Mouse (Mus musculus): Measurements from ENCODE around the gene Igsf3.
A peak's percentile ranks its signal among the peaks of the same experiment; 100 is the strongest.
"Not testable (repeated sequence)": the region's sequence is repeated elsewhere in the genome, so short reads cannot be mapped to it uniquely, and the experiment has no call there.

Gene Igsf3

DNA sequence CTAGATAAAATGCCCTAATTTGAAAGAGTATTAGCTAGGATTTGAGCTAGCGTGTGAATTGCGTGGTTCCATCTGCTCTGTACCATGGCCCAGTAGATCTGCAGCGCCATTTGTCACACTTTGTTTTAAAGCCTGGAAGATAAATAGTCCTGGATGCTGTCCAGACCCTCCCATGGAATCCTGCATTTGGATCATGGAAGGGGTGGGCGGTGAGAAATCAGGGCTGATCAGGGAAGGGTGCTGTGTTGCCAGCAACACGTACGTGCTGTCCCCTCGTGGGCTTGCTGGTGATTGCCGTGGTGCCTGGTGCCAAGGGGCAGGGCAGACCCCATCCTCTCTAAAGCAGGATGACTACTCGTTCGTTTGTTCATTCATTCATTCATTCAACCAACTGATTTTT lies 28.6 kb downstream of the Igsf3 start:
- peak; percentile 87 for DNase-seq (ENCODE audit: low spot score)

DNA sequence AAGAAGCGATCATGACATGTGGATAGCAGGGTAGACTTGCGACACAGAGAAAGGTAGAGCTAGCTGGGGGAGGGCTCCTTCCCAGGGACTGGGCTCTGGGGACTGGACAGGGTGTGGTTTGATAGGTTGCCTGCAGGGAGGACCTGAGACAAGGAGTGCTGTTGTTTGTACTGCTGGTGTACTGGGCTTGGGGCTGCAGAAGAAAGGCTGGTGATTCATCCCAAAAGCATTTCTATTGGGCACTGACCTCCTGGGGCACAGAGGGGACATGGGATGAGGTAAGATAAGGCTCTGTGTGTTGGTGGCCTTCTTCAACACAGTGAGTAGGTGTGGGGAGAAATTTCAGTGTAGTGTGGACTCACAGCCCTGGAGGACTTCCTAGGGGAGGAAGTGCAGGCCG lies 29.2 kb downstream of the Igsf3 start:
- no peak for DNase-seq (ENCODE audit: low spot score)

DNA sequence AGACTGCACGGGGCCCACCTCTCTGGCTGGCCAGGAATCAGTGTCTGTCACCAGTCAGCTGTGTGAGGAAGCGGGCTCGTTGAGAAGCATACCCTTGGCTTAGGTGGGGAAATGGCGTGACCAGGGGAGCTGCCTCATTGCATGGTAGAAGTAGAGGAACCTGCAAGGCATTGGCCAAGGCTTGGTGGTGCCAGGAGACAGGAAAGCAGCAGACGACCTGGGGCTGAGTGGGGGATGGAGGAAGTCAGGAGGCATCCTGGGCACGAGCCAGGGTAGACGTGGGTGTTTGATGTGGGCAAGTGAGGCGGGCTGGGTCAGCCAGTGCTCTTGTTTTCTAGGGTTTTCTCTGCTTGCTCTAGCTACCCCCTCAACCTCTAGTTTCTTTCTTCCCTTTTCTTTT lies 30.7 kb downstream of the Igsf3 start:
- no peak for DNase-seq (ENCODE audit: low spot score)

DNA sequence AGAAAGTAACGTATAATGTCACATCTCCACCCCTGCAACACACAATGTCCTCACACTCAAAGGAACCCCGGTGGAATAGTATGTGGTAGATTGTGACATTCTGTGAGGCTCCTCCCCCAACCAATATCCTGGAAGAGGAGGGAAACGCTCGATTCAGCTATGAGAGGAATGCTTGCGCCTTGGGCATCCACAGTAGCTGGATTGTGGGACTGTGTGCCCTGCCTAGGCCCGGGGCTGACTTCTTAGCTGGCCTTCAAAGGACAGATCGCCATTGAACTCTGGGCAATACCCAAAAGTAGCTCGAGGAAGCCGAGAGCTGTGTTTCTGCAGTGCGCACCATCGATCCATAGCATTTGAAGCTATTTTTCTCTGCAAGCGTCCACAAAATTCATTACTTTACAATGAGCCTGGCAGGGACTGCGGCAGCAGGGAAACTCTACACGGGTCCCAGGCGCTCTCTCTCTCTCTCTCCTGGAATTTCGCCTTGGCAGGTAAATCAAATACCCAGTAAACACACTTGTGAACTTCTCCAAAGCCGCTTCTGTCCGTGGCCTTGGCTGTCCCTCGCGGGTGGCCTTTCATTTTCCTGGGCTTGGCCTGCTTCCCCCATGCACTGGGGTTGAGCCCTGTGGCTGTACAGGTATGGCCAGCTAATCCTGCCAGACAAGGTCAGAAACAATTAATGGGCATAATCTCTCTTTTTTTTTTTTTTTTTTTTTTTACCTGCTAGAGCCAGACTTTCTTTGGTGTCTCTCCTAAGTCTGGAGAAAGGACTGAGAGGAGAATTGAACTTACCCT lies 32.3 kb downstream of the Igsf3 start:
- no peak for DNase-seq (ENCODE audit: low spot score)

DNA sequence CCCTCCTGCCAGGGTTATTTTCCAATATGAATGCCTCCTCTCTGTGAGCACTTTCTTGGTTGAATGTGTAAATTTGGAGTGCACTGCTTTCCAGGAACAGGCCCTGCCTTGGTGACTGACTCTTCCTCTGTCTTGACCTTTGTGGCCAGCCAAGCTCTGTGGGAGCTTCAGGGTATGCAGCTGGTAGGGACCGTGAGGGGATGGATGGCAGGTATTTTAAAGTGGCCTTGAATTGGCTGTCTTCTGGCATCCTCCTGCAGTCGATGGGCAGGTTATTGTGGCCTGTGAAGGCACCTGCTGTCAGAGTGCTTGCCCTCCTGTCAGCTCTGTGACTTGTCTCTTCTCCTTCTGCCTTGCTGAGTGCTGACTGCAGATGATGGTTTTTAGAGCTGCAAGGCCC lies 33.3 kb downstream of the Igsf3 start:
- no peak for DNase-seq (ENCODE audit: low spot score)

DNA sequence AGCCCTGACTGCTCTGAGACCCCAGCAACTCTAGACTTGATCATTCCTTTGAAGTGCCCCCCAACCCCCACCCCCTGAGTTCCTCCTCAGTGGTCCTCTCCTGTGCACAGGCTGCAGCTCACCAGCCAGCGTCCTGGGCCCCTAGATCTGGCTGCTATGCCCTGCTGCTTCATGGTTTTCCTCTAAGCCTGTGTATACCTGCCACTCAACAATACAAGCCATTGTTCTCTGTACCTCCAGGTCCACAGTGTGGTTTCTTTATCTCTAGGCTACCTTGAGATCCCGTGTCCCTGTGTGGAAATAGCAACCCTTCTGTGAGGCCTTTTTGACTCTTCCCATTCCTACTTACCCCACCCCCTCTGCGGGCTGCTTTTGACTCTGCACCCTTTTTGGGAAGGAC lies 33.9 kb downstream of the Igsf3 start:
- DNase-seq (ENCODE audit: low spot score), result no peak

DNA sequence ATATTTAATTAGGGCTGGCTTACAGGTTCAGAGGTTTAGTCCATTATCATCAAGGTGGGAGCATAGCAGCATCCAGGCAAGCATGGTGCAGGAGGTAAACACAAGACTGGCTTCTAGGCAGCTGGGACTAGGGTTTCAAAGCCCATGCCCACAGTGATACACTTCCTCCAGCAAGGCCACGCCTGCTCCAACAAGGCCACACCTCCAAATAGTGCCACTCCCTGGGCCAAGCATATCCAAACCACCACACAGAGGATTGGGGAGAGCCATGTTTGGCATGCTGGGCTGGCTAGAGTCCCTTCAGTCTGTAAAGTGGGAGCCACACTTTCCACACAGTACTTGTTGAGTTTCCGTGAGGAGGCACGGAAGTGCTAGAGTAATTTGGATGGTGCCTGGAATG lies 34.7 kb downstream of the Igsf3 start:
- DNase-seq (ENCODE audit: low spot score), result no peak

DNA sequence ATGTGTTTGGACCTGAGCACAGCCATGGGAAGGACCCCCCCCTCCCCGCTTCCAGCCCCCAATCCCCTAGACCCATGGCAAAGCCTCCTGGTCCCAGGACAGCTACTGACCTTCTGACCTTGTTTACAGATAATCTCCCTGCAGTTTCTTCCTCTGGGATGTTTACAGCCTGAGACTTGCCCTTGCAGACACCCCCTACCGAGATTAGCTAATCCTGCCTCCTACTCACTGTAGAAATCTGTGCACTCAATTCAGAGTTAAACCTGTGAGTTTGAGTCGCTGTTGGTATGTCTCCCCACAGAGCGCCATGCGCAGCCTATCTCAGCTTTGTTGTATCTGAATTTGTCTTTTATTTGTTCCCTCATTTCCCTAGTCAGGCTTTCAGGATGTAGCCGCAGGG lies 35.2 kb downstream of the Igsf3 start:
- no peak for DNase-seq (ENCODE audit: low spot score)

DNA sequence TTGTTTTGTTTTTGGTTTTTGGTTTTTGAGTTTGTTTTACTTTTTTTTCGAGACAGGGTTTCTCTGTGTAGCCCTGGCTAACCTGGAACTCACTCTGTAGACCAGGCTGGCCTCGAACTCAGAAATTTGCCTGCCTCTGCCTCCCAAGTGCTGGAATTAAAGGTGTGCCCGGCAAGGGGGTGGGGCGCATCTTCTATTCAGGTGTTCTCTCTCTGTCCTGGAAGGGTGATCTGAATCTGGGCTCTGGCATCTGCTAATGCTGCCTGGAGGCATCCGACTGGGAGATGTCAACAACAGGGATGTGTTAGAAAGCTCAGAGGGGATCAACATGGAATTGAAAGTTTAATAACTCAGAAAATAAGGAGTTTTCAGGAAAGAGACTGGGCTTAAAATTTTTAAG lies 36.1 kb downstream of the Igsf3 start:
- DNase-seq (ENCODE audit: low spot score), result not testable (repeated sequence)

DNA sequence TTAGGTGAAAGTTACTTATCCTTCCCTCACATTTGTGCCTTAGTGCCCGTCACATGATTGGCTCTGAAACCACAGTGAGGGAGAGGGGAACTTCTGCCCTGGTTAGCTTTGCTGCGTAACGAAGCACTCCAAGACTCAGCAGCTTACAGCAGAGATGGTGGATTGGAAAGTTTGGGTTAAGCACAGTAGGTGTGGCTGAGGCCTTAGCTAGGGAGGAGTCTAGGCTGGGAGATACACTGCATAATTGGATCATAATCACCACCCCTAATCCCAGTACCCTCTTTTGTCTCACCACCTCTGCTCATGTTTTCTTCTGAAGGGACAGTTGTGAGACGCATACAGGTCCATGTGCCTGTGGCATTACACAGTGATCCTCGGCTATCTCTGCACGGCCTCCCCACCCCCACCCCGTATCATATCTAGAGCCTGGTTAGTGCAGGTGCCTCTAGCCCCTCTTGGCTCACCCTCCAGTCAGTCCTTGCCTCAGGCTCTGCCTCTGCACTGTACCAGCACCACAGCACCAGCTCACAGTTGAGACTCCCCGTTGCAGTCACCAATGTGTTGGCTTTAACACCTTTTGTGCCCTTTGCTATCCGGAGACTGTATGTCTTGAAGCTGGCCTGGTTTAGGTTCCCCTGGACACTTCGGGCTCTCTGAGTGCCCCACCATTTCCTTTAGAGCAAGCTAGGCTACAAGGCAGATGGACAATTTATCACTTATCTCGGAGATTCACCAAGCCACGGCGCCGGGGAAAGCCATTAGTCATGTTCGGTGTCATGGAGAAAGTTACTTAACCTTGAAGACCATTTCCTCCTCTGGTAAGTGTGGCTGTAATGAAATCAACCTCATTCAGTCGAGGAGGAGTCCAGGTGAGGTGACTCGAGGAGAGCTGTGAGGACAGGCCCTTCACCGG lies 42.1 kb downstream of the Igsf3 start:
- no peak for DNase-seq (ENCODE audit: low spot score)

DNA sequence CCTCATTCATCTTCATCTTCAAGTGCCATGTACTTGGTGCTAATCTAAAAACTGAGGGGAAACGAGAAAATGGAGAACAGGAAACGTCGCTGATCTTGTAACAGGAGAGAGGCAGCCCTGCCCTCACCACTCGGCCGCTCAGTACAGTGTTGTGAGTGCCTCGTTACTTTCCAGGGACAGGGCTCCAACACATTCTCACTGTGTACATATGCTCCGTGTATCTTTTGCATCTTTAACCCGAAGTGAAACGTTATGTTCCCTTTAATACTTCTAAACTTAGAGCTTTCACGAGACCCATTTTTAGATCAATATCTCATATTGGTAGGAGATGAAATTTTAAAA lies 42.7 kb downstream of the Igsf3 start:
- no peak for DNase-seq (ENCODE audit: low spot score)

DNA sequence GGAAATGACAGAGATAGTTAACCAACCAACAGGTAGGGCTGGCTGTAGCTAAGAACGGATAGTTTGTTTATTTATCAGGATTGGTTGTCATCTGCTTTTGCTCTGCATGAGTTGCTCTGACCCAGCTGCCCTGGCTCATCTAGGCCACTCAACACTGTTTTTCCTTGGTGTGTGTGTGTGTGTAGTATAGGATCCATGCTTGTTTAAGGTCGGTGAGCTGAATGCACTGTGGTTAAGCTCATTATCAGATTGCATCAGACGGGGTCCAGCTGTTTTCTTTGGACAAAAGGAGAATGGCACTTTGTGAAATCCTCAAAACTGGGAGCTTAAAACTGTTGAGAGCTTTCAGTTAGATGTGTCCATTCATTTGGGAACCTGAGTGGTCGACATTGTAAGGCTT lies 46.3 kb downstream of the Igsf3 start:
- DNase-seq (ENCODE audit: low spot score), result no peak

DNA sequence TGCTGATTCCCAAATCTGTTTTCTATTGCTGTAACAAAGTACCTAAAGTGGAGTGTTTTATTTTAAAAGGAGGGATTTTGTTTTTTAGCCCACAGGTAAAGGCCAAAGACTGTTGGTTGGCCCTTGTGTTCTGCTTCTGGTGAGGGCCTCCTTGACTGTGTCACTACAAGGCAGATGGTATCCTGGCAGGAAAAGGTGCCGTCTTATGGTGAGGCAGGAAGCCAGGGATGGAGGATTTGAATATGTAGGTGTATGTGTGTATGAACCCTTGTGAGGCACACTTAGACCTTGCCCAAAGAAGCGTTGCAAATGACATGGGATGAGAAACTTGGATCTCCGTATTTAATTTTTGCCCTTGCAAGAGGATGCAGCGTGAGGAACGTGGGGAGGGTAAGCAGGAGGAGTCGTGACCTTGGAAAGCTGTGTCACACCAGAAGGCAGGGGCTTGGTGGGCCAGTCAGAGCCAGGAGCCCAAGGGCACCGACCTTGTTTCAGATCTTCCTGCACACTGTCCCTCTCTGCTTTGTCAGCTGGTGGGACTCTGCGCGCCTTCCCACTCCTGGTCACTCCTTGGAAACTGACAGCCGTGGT lies 47.5 kb downstream of the Igsf3 start:
- no peak for DNase-seq (ENCODE audit: low spot score)

DNA sequence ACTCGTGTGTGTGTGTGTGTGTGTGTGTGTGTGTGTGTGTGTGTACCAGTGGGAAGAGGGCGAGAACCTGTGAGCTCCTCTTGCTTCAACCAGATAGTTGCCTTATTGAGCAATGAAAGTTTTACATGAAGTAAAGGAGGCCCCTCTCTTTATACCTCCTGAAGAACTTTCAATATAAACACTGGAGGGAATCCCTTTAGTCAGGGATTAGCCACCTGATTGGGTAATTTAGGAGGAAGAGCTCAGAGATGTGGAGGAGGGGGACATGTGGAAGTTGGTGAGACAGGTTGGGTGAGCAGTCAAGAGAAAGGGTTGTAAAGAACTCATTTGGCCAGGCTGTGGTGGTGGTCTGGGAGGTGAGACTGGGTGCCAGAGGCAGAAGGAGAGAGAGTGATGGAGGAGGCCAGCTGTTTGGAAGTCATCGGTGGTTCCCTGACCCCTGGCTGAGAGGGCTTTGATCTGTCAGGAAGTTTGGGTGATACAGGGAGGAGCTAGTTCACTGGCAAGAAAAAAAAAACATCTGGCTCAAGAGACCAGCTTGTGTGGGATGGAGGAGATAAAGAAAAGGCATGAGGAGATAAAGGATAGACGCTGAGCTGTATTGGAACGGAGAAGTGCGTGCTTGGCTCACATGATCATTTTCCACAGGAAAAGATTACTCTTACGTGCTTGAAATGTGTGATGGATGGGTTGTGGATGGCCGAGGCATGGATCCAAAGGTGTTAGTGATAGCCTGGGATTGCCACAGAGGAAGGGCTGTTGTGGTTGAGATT lies 53.3 kb downstream of the Igsf3 start:
- no peak for DNase-seq (ENCODE audit: low spot score)

DNA sequence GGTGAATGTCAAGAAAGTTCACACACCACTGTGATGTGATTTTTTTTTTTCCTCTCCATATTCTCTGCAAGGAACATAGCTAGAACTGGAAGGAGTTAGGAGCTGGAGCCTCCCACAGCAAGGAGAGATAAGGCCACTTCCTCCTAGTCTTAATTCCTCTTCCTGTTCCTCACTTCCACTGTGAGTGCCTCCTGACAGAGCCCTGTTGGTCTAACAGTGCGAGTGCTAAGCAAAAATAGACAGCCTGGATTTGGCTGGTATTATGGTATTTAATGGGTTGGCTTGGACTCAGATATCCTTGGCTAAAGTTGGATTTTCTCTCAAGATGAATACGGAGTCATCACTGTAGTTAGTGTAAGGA lies 53.9 kb downstream of the Igsf3 start:
- no peak for DNase-seq (ENCODE audit: low spot score)

DNA sequence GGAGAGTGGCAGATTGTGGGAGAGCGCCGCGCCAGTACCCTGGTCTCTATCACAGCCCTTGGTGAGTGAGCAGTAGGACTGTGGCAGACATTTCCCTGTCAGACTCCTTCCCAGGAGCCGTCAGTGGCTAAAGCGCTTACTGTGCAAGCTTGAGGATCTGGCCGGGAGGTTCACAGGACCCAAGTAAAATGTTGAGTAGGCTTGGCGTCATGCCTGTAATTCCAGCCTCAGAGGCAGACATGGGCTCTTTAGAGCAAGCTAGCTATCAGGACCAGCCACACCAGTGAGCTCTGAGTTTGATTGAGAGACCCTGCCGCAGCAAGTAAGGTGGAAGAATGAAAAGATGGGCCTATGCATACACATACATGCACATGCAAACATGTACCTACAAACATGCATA lies 58.8 kb downstream of the Igsf3 start:
- no peak for DNase-seq (ENCODE audit: low spot score)

DNA sequence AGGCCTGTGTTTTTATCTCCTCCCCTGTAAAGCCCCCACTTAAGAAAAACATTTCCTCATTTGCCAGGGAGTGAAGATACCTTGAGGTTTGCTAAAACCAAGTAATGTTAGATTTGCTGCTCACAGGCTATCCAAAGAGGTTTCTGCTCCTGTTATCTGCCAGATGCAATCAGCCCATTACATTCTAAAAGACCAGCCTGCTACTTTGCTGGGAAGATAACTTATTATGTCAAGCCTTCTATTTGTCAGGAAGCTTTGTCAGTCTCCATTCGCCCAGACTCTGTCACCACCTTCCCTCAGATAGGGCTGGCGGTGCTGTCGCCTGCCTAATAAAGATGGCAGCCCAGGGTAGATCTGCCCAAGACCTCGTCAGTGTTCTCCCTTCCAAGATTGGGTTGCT lies 59.6 kb downstream of the Igsf3 start:
- DNase-seq (ENCODE audit: low spot score), result no peak

DNA sequence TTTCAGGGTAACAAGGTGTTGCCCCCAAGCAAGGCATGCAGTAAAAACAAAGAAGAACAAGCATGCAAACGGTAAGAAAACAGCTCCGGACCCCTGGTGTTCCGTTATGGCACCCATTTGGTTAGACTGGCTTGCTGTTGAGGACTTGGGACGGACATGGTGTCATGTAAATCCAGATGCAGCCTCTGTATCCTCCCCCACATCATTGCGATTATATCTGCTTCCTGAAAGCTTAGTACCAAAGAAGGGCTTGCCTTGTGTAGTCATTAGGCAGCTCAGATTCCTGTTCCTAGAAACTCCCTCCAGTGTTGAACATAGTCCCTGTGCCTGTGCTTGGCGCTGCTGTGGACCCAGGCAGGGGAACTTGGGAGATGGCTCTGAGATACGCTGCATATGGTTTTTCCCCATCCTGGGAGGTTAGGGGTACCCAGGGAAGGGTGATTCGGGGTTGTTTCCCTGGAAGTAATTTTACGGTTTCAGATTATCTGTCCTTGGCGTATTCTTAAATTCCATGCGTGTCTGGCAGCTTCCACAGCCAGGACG lies 60.2 kb downstream of the Igsf3 start:
- DNase-seq (ENCODE audit: low spot score), result no peak

DNA sequence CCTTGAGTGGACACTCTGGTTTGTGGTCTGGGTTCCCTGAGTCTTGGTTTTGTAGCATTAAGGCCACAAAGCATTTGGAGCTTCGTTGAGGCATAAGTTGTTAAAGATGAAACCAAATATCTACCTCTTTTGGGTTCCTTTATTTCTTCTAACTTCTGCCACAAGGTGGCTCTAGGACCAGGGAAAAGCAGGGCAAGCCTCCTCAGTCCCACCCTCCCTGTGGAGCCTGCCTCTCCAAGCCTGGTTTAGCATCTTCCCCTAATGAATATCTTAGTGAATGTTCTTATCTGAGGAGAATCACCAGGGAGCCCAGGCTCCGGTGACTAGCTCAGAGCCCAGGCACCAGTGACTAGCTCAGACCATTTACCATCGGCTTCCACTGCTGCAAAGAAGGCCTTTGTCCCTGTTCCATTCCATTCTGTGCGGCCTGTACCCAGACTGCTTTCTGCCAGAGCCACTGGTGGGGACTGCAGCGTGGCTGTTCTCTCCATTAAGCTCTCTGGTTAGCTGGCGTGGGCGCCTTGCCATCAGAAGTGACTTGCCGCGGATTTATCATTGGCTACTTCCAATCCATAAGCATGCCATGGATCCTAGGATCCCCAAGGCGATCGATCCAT lies 66.5 kb downstream of the Igsf3 start:
- DNase-seq (ENCODE audit: low spot score), result peak; percentile 32

DNA sequence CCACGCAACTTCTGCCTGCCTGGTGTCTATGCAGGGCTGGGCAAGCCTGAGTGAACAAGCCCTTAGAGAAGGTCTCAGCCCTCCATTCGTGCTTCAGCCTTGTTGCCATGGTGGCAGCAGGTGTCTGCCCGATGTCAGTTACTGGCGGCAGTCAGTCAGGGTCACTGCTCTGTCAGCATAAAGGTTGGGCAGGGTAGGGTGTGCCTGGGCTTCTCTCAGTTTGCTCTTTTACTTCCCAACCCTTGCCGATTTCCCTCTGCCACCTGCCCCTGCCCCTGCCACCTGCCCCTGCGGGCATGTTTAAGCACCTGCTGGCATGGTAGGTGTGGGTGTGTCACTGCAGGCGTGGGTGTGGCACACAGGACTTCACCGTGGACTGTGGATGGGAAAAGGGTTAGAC lies 67.6 kb downstream of the Igsf3 start:
- DNase-seq (ENCODE audit: low spot score), result no peak

DNA sequence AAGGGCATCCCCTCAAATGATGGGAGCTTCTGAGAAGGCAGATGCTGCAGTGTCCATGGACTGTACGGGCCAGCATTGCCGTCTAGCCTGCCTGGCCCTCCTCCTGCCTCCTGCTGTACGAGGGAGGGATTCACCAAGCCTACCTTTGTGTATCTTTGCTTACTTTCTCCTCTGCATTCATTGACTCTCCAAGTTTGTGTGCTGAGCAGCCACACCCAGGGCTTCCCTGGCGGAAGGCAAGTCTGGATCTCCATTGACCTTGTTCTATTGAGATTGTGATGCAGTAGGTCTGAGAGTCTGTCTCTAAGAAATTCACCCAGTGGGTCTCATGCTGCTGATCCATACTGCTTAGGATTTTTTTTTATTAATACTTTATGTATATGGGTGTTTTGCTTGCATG lies 70.4 kb downstream of the Igsf3 start:
- no peak for DNase-seq (ENCODE audit: low spot score)

DNA sequence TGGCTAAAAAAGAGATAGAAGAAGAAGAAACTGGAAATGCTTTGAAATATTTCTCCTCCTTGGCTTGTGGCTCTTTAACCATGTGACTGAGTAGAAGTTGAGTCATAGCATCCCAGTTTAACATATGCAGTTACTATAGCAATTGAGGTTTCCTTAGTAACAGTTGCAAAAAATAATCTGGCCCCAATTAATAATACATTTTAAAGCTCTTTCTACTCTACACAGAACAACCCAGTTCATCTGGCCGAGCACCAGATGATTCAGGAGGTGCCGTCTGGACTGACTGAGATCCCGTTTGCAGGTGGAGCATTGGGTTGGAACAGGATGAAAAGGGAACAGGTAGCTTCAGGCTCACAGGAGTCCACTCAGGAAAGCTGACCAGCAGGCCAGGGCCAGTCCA lies 71.9 kb downstream of the Igsf3 start:
- peak; percentile 70 for DNase-seq (ENCODE audit: low spot score)

All from layer of hippocampus, adult 11-12 months (tissue).